Mouse (Mus musculus): Measurements from ENCODE around the gene Myl6.
A peak's percentile ranks its signal among the peaks of the same experiment; 100 is the strongest.

Gene Myl6

GRCm38 (mm10) chr10:128488776-128489175 lies 5.2 kb downstream of the Myl6 start:
- DNase-seq: no peak

GRCm38 (mm10) chr10:128487861-128488712 lies 5.9 kb downstream of the Myl6 start:
- no peak for DNase-seq

GRCm38 (mm10) chr10:128486370-128486769 lies 7.6 kb downstream of the Myl6 start:
- no peak for DNase-seq

- no peak for DNase-seq
Observed at GRCm38 (mm10) chr10:128474366-128474765, 19.6 kb downstream of the Myl6 start.

- DNase-seq: peak; percentile 22
Observed at GRCm38 (mm10) chr10:128460270-128460630, 33.7 kb downstream of the Myl6 start.

- peak; percentile 66 for DNase-seq
Observed at GRCm38 (mm10) chr10:128459409-128460269, 34.3 kb downstream of the Myl6 start.

- DNase-seq: peak; percentile 85
Observed at GRCm38 (mm10) chr10:128458719-128459408, 35.1 kb downstream of the Myl6 start, which contains the start of gene Smarcc2. Gene Smarcc2, plus strand, starts transcription at chr10:128459248.

GRCm38 (mm10) chr10:128458348-128458718 lies 35.6 kb downstream of the Myl6 start:
- DNase-seq: peak; percentile 90

- DNase-seq: no peak
Observed at GRCm38 (mm10) chr10:128457676-128458075, 36.3 kb downstream of the Myl6 start.

GRCm38 (mm10) chr10:128455280-128455679 lies 38.7 kb downstream of the Myl6 start:
- peak; percentile 63 for DNase-seq

GRCm38 (mm10) chr10:128454471-128454870 lies 39.5 kb downstream of the Myl6 start:
- no peak for DNase-seq

GRCm38 (mm10) chr10:128451014-128451413 lies 42.9 kb downstream of the Myl6 start:
- no peak for DNase-seq

GRCm38 (mm10) chr10:128445407-128445806 lies 48.5 kb downstream of the Myl6 start:
- DNase-seq: no peak

- no peak for DNase-seq
Observed at GRCm38 (mm10) chr10:128444354-128444753, 49.6 kb downstream of the Myl6 start.

- no peak for DNase-seq
Observed at GRCm38 (mm10) chr10:128442718-128443117, 51.2 kb downstream of the Myl6 start.

- no peak for DNase-seq
Observed at GRCm38 (mm10) chr10:128441324-128442119, 52.4 kb downstream of the Myl6 start.
